Mouse (Mus musculus): ENCODE measurements around the gene Ednrb. TPM values are rescaled to one million over a fixed set of nuclear protein-coding genes. Genes with fewer than 3 reads are reported as not detected.

Ednrb gene
- total RNA-seq (2023; ENCODE audit: inconsistent age): not detected in 4 replicates

DNA sequence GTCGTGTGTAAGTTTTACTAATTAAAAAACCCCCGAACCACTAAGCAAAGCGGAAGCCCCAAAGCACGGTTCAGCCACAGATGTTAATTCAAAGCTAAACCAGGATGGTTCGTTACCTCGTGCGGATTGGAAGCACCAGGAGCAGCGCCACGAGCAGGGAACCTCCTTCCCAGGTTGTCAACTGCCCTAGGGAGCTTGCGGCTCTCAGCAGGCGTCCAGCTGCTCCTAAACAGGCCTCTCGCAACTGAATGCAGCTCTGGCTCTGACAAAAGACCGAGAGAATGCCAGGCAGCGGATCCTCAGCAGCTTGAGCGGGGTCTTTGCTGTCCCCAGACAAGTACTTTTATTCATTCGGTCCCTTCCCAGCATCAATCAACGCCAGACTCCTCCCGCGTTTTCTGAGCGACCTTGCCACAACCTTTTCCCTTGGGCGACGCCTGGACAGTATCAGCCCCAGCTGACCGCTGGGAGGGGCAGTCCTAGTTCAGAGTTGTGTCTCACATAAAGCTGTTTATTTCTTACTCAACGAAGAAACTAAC is at the start of gene Ednrb:
Gene Ednrb (minus strand): TSS at position 392 of the 539 bp plus-strand sequence.

Other genes with a start within 250 kb of the Ednrb start
- 36.2 to 41.0 TPM (median 37.4 TPM) in 4 replicates for gene Slain1, start 194.2 kb downstream of the Ednrb start, total RNA-seq (2023; ENCODE audit: inconsistent age)

Measured in B cell, adult (primary cell).